Mouse (Mus musculus): Measurements from ENCODE around the gene Dcaf6. TPM values are rescaled to one million over a fixed set of nuclear protein-coding genes. Genes with fewer than 3 reads are reported as not detected.

Dcaf6 gene
- polyA plus RNA-seq, 1 experiment from 2014 or later: 18.9 TPM

- 63% methylated on average over 3 of the region's 3 CpGs for WGBS
- no peaks in the 10 kb centered on the region for H3K9me3 ChIP-seq (ENCODE audit: control insufficient read depth, low read length)
- no peak for ATAC-seq (ENCODE audit: low read depth)
- H3K27ac ChIP-seq (ENCODE audit: low read length): no peak overlapping the region
- H3K27me3 ChIP-seq (ENCODE audit: control insufficient read depth, insufficient read depth, low read depth, low read length): no peaks in the 10 kb centered on the region
- no peaks in the 10 kb centered on the region for H3K36me3 ChIP-seq (ENCODE audit: control insufficient read depth, insufficient read depth, low read length)
- no peaks in the 10 kb centered on the region for H3K4me1 ChIP-seq (replicated peaks; ENCODE audit: control insufficient read depth, insufficient read depth, low read length)
- no peak overlapping the region for H3K4me2 ChIP-seq (ENCODE audit: low read depth, low read length)
- H3K9ac ChIP-seq (ENCODE audit: low read length): no peak overlapping the region
- H3K4me3 ChIP-seq (ENCODE audit: low read length): no peak overlapping the region
These were observed 19.5 kb downstream of the Dcaf6 start for GRCm38 (mm10) chr1:165440788-165441187.

- 85% methylated on average over 1 of the region's 1 CpGs for WGBS
- Histone ChIP-seq H3K27me3 (ENCODE audit: control insufficient read depth, insufficient read depth, low read depth, low read length) (no peaks in the 10 kb centered on the region), H3K4me1 (replicated peaks; ENCODE audit: control insufficient read depth, insufficient read depth, low read length) (no peaks in the 10 kb centered on the region), H3K4me3 (ENCODE audit: low read length) (no peak overlapping the region), H3K9ac (ENCODE audit: low read length) (no peak overlapping the region), H3K27ac (ENCODE audit: low read length) (no peak overlapping the region), H3K36me3 (ENCODE audit: control insufficient read depth, insufficient read depth, low read length) (no peaks in the 10 kb centered on the region), H3K9me3 (ENCODE audit: control insufficient read depth, low read length) (no peaks in the 10 kb centered on the region), H3K4me2 (ENCODE audit: low read depth, low read length) (no peak overlapping the region)
- ATAC-seq (ENCODE audit: low read depth): no peak
These were observed 21.8 kb downstream of the Dcaf6 start for GRCm38 (mm10) chr1:165438289-165439021.

DNA sequence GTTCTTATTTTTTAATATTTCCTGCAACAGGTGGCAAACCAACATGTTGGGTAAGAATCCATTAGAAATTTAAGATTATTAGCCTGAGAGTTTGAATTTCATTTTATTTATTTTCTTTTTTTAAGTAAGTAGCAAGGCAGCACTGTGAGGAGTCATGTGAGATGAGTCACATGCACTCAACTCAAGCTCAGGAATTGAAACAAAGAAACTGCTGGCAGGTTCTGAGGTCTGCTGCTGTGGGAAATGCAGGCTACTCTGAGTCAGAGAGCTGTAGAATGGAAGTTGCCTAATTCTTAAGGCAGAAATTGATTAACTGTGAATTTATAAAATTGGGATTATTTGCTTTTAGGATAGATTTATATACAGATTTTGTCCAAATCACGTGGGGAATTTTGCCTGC, 27.4 kb downstream of the Dcaf6 start:
- ATAC-seq (ENCODE audit: low read depth): no peak
- Histone ChIP-seq H3K9ac (ENCODE audit: low read length) (no peak overlapping the region), H3K4me2 (ENCODE audit: low read depth, low read length) (no peak overlapping the region), H3K4me3 (ENCODE audit: low read length) (no peak overlapping the region), H3K9me3 (ENCODE audit: control insufficient read depth, low read length) (no peaks in the 10 kb centered on the region), H3K4me1 (replicated peaks; ENCODE audit: control insufficient read depth, insufficient read depth, low read length) (no peaks in the 10 kb centered on the region), H3K27me3 (ENCODE audit: control insufficient read depth, insufficient read depth, low read depth, low read length) (no peaks in the 10 kb centered on the region), H3K27ac (ENCODE audit: low read length) (no peak overlapping the region), H3K36me3 (ENCODE audit: control insufficient read depth, insufficient read depth, low read length) (no peaks in the 10 kb centered on the region)
- WGBS: 64% methylated on average over 1 of the region's 1 CpGs

GRCm38 (mm10) chr1:165426254-165426653, 34.0 kb downstream of the Dcaf6 start:
- Histone ChIP-seq H3K4me1 (replicated peaks; ENCODE audit: control insufficient read depth, insufficient read depth, low read length) (no peaks in the 10 kb centered on the region), H3K9ac (ENCODE audit: low read length) (no peak overlapping the region), H3K4me2 (ENCODE audit: low read depth, low read length) (no peak overlapping the region), H3K36me3 (ENCODE audit: control insufficient read depth, insufficient read depth, low read length) (no peaks in the 10 kb centered on the region), H3K27ac (ENCODE audit: low read length) (no peak overlapping the region), H3K4me3 (ENCODE audit: low read length) (no peak overlapping the region), H3K27me3 (ENCODE audit: control insufficient read depth, insufficient read depth, low read depth, low read length) (no peaks in the 10 kb centered on the region), H3K9me3 (ENCODE audit: control insufficient read depth, low read length) (no peaks in the 10 kb centered on the region)
- ATAC-seq (ENCODE audit: low read depth): no peak
- 87% methylated on average over 2 of the region's 2 CpGs for WGBS

- no peak overlapping the region for H3K4me2 ChIP-seq (ENCODE audit: low read depth, low read length)
- no peak for ATAC-seq (ENCODE audit: low read depth)
- WGBS: 74% methylated on average over 7 of the region's 7 CpGs
- no peaks in the 10 kb centered on the region for H3K9me3 ChIP-seq (ENCODE audit: control insufficient read depth, low read length)
- no peaks in the 10 kb centered on the region for H3K27me3 ChIP-seq (ENCODE audit: control insufficient read depth, insufficient read depth, low read depth, low read length)
- H3K36me3 ChIP-seq (ENCODE audit: control insufficient read depth, insufficient read depth, low read length): no peaks in the 10 kb centered on the region
- H3K4me1 ChIP-seq (replicated peaks; ENCODE audit: control insufficient read depth, insufficient read depth, low read length): no peaks in the 10 kb centered on the region
- H3K4me3 ChIP-seq (ENCODE audit: low read length): no peak overlapping the region
- no peak overlapping the region for H3K27ac ChIP-seq (ENCODE audit: low read length)
- H3K9ac ChIP-seq (ENCODE audit: low read length): no peak overlapping the region
These were observed 38.8 kb downstream of the Dcaf6 start for GRCm38 (mm10) chr1:165421357-165421915.

DNA sequence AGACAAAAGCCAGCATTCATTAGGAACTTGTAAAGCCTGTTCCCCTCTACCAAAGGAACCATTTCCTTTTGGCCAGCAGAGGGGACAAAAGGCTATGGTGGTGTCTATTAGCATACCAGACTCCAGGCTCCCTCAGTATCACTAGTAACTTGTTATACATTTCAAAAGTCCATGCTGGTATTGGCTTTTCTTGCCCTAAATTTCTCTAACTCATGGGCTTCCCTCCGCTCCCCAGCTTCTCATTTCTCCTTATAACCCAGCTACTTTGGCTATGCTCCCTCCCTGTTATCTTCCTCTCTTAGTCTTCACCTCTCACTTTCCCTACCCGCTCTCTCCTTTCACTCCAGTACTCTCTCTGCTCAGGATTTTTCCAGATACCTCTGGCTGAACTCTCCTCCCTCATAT, 63.9 kb downstream of the Dcaf6 start:
- Histone ChIP-seq H3K4me3 (ENCODE audit: low read length) (no peak overlapping the region), H3K27ac (ENCODE audit: low read length) (no peak overlapping the region)
- WGBS: 91% methylated on average over 2 of the region's 2 CpGs

DNA sequence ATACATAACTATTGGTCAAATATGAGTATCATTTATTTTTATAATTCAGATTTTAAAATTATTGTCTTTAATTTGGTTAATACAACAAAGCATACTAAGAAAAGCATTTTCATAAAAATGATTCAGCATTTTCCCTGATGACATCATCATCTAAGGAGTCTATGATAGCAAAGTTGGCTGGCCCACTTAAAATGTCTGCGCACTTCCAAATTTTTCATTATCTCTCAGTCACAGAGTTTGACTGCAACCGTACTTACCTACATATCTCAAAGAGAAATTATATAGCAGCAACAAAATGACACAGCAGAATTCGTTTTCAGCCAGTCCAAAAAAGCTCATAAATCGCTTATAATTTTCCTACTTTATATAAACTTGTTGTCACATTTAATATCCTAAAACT, 64.3 kb downstream of the Dcaf6 start:
- H3K4me3 ChIP-seq (ENCODE audit: low read length): no peak overlapping the region
- no peak overlapping the region for H3K27ac ChIP-seq (ENCODE audit: low read length)
- 90% methylated on average over 4 of the region's 4 CpGs for WGBS
- no peak overlapping the region for H3K4me2 ChIP-seq (ENCODE audit: low read depth, low read length)
- no peaks in the 10 kb centered on the region for H3K9me3 ChIP-seq (ENCODE audit: control insufficient read depth, low read length)
- H3K27me3 ChIP-seq (ENCODE audit: control insufficient read depth, insufficient read depth, low read depth, low read length): no peaks in the 10 kb centered on the region
- no peak for ATAC-seq (ENCODE audit: low read depth)
- H3K36me3 ChIP-seq (ENCODE audit: control insufficient read depth, insufficient read depth, low read length): no peaks in the 10 kb centered on the region
- no peaks in the 10 kb centered on the region for H3K4me1 ChIP-seq (replicated peaks; ENCODE audit: control insufficient read depth, insufficient read depth, low read length)
- H3K9ac ChIP-seq (ENCODE audit: low read length): no peak overlapping the region

More for the DNA sequence above, 63.9 kb downstream of the Dcaf6 start:
- Histone ChIP-seq H3K27me3 (ENCODE audit: control insufficient read depth, insufficient read depth, low read depth, low read length) (no peaks in the 10 kb centered on the region), H3K4me2 (ENCODE audit: low read depth, low read length) (no peak overlapping the region), H3K9ac (ENCODE audit: low read length) (no peak overlapping the region), H3K4me1 (replicated peaks; ENCODE audit: control insufficient read depth, insufficient read depth, low read length) (no peaks in the 10 kb centered on the region), H3K36me3 (ENCODE audit: control insufficient read depth, insufficient read depth, low read length) (no peaks in the 10 kb centered on the region), H3K9me3 (ENCODE audit: control insufficient read depth, low read length) (no peaks in the 10 kb centered on the region)
- ATAC-seq (ENCODE audit: low read depth): no peak

DNA sequence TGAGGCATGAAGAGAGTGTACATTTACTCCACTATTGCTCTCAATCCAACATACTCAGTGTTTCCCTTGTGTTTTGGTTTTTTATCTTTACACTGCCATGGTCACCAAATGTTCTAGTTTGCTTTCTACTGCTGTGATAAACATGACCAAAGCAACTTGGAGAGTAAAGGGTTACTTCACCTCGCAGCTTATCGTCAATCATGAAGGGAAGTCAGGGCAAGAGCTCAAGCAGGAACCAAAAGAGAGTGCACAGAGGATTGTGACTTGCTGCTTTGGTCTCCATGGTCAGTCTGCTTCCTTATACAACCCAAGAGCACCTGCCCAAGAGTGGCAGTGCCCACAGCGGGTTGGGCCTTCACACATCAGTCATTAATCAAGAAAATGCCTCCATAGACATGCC, 65.4 kb downstream of the Dcaf6 start:
- H3K27ac ChIP-seq (ENCODE audit: low read length): no peak overlapping the region

GRCm38 (mm10) chr1:165393033-165393432, 67.2 kb downstream of the Dcaf6 start:
- H3K36me3 ChIP-seq (ENCODE audit: control insufficient read depth, insufficient read depth, low read length): no peaks in the 10 kb centered on the region
- no peak overlapping the region for H3K9ac ChIP-seq (ENCODE audit: low read length)
- ATAC-seq (ENCODE audit: low read depth): no peak
- no peak overlapping the region for H3K4me2 ChIP-seq (ENCODE audit: low read depth, low read length)
- no peaks in the 10 kb centered on the region for H3K4me1 ChIP-seq (replicated peaks; ENCODE audit: control insufficient read depth, insufficient read depth, low read length)
- H3K27ac ChIP-seq (ENCODE audit: low read length): no peak overlapping the region
- no peak overlapping the region for H3K4me3 ChIP-seq (ENCODE audit: low read length)
- 80% methylated on average over 1 of the region's 1 CpGs for WGBS
- no peaks in the 10 kb centered on the region for H3K27me3 ChIP-seq (ENCODE audit: control insufficient read depth, insufficient read depth, low read depth, low read length)
- no peaks in the 10 kb centered on the region for H3K9me3 ChIP-seq (ENCODE audit: control insufficient read depth, low read length)

More for the DNA sequence above, 65.4 kb downstream of the Dcaf6 start:
- WGBS: 55% methylated on average over 3 of the region's 3 CpGs
- Histone ChIP-seq H3K4me2 (ENCODE audit: low read depth, low read length) (no peak overlapping the region), H3K9ac (ENCODE audit: low read length) (no peak overlapping the region), H3K4me1 (replicated peaks; ENCODE audit: control insufficient read depth, insufficient read depth, low read length) (no peaks in the 10 kb centered on the region), H3K4me3 (ENCODE audit: low read length) (no peak overlapping the region), H3K9me3 (ENCODE audit: control insufficient read depth, low read length) (no peaks in the 10 kb centered on the region), H3K36me3 (ENCODE audit: control insufficient read depth, insufficient read depth, low read length) (no peaks in the 10 kb centered on the region), H3K27me3 (ENCODE audit: control insufficient read depth, insufficient read depth, low read depth, low read length) (no peaks in the 10 kb centered on the region)
- ATAC-seq (ENCODE audit: low read depth): no peak

Data from lung, embryonic 16.5 days (tissue).